Mouse (Mus musculus) intestine, embryonic 15.5 days (tissue): ENCODE measurements around the gene Acot5. TPM values are rescaled to one million over a fixed set of nuclear protein-coding genes. Genes with fewer than 3 reads are reported as not detected.
"Not testable (repeated sequence)": the region's sequence is repeated elsewhere in the genome, so short reads cannot be mapped to it uniquely, and the experiment has no call there.

Experiments
- ATAC-seq: fragments of 200-750 bp; cut with Nextera tagmentation; 2 replicates; pipeline ENCODE4 v1.8.0; 2017; ENCODE audit warnings: moderate TSS enrichment, moderate library complexity
- H3K27ac ChIP-seq: fragments of 300-500 bp; sonication (generic); 2 replicates; pipeline ENCODE4 v1.5.1; 2015; ENCODE audit warnings: mild to moderate bottlenecking, inconsistent platforms
- H3K27me3 ChIP-seq: fragments of 300-500 bp; sonication (generic); replicated peaks from 2 replicates; pipeline ENCODE4 v1.6.1; 2015; ENCODE audit warnings: inconsistent platforms
- H3K36me3 ChIP-seq: fragments of 300-500 bp; sonication (generic); 2 replicates; pipeline ENCODE4 v1.6.1; 2015; ENCODE audit warnings: inconsistent platforms
- H3K4me1 ChIP-seq: fragments of 300-500 bp; sonication (generic); replicated peaks from 2 replicates; pipeline ENCODE4 v1.6.1; 2015; ENCODE audit warnings: inconsistent platforms
- H3K4me2 ChIP-seq: fragments of 300-500 bp; sonication (generic); replicated peaks from 2 replicates; pipeline ENCODE4 v1.6.1; 2015; ENCODE audit warnings: mild to moderate bottlenecking, inconsistent platforms
- H3K4me3 ChIP-seq: fragments of 300-500 bp; sonication (generic); replicated peaks from 2 replicates; pipeline ENCODE4 v1.5.1; 2015; ENCODE audit warnings: inconsistent platforms
- H3K9ac ChIP-seq: fragments of 300-500 bp; sonication (generic); 2 replicates; pipeline ENCODE4 v1.6.1; 2015; ENCODE audit warnings: inconsistent platforms
- H3K9me3 ChIP-seq: fragments of 300-500 bp; sonication (generic); 2 replicates; pipeline ENCODE4 v1.6.1; 2016; ENCODE audit warnings: inconsistent platforms
- WGBS: fragments of 180-500 bp; shearing (Covaris S2); methylation state at CpG from one replicate; pipeline ENCODE4 v1.1.7; 2015; 5-methylcytosine and 5-hydroxymethylcytosine counted together
- polyA plus RNA-seq: library from polyadenylated mRNA; unstranded; fragments of >200 nt; fragmentation: Nextera tagmentation; extraction: Ambion mirVana; gene quantifications from 2 replicates; pipeline ENCODE4 v1.2.1, GENCODE M21; 2015

Gene Acot5
- 0.18 TPM in 1 of 2 replicates, not detected in the other for polyA plus RNA-seq

- Histone ChIP-seq H3K9me3 (no peaks in the 10 kb centered on the region), H3K36me3 (no peaks in the 10 kb centered on the region), H3K9ac (no peak within 1 kb of the TSS), H3K27me3 (peaks cover 13% of the 10 kb centered on the region), H3K4me2 (peak within 1 kb of the TSS; percentile 79), H3K27ac (no peak within 1 kb of the TSS), H3K4me1 (no peaks in the 10 kb centered on the region), H3K4me3 (peak within 1 kb of the TSS; percentile 41)
- WGBS, result 47% methylated on average over 9 of the region's 9 CpGs
- ATAC-seq, result 0 out of 2 replicates have a peak, but pooled peaks have one; percentile 43
These were observed at the start of gene Acot5 for GRCm38 (mm10) chr12:84068986-84069385. Gene Acot5, plus strand, starts transcription at chr12:84069325.

GRCm38 (mm10) chr12:84020528-84020927 is 48.6 kb upstream of the Acot5 start:
- not testable (repeated sequence) for H3K4me3 ChIP-seq, H3K27ac ChIP-seq, H3K4me2 ChIP-seq, H3K36me3 ChIP-seq, H3K9ac ChIP-seq, H3K27me3 ChIP-seq, H3K9me3 ChIP-seq, H3K4me1 ChIP-seq
- ATAC-seq, result peak; percentile 91
- 24% methylated on average over 7 of the region's 7 CpGs for WGBS

- not testable (repeated sequence) for H3K4me3 ChIP-seq, H3K27me3 ChIP-seq, H3K36me3 ChIP-seq, H3K4me2 ChIP-seq, ATAC-seq, H3K4me1 ChIP-seq, H3K27ac ChIP-seq, H3K9ac ChIP-seq, H3K9me3 ChIP-seq
- 90% methylated on average over 4 of the region's 4 CpGs for WGBS
These were observed 46.9 kb upstream of the Acot5 start for GRCm38 (mm10) chr12:84022266-84022665.

- no peak overlapping the region for H3K4me3 ChIP-seq
- ATAC-seq, result peak; percentile 70
These were observed 45.9 kb upstream of the Acot5 start for GRCm38 (mm10) chr12:84023052-84023745.

GRCm38 (mm10) chr12:84025888-84026287 is 43.2 kb upstream of the Acot5 start:
- no peaks in the 10 kb centered on the region for H3K36me3 ChIP-seq
- H3K27me3 ChIP-seq, result no peaks in the 10 kb centered on the region
- H3K4me1 ChIP-seq, result no peaks in the 10 kb centered on the region
- H3K4me2 ChIP-seq, result no peak overlapping the region
- no peak for ATAC-seq
- no peaks in the 10 kb centered on the region for H3K9me3 ChIP-seq
- no peak overlapping the region for H3K4me3 ChIP-seq
- no peak overlapping the region for H3K27ac ChIP-seq
- 87% methylated on average over 7 of the region's 7 CpGs for WGBS
- H3K9ac ChIP-seq, result no peak overlapping the region

More at GRCm38 (mm10) chr12:84023052-84023745, 45.9 kb upstream of the Acot5 start:
- Histone ChIP-seq H3K9ac (no peak overlapping the region), H3K9me3 (no peaks in the 10 kb centered on the region), H3K27me3 (no peaks in the 10 kb centered on the region), H3K36me3 (no peaks in the 10 kb centered on the region), H3K4me1 (no peaks in the 10 kb centered on the region), H3K27ac (0 out of 2 replicates have a peak overlapping the region, but pooled peaks have one; percentile 3), H3K4me2 (no peak overlapping the region)
- 66% methylated on average over 9 of the region's 9 CpGs for WGBS

- H3K4me1 ChIP-seq, H3K4me2 ChIP-seq, H3K27ac ChIP-seq, H3K27me3 ChIP-seq, H3K9ac ChIP-seq, ATAC-seq, H3K9me3 ChIP-seq, H3K4me3 ChIP-seq, H3K36me3 ChIP-seq: not testable (repeated sequence)
- 72% methylated on average over 3 of the region's 3 CpGs for WGBS
These were observed 40.8 kb upstream of the Acot5 start for GRCm38 (mm10) chr12:84028328-84028727.

- H3K4me3 ChIP-seq, H3K9ac ChIP-seq, H3K9me3 ChIP-seq, H3K36me3 ChIP-seq, H3K4me2 ChIP-seq, H3K27ac ChIP-seq, H3K4me1 ChIP-seq, ATAC-seq, H3K27me3 ChIP-seq: not testable (repeated sequence)
- 97% methylated on average over 1 of the region's 1 CpGs for whole genome bisulfite sequencing
These were observed 40.1 kb upstream of the Acot5 start for GRCm38 (mm10) chr12:84029043-84029442.

GRCm38 (mm10) chr12:84030659-84031332 is 38.3 kb upstream of the Acot5 start:
- 63% methylated on average over 4 of the region's 4 CpGs for WGBS
- Histone ChIP-seq H3K4me2 (no peak overlapping the region), H3K4me3 (no peak overlapping the region), H3K36me3 (no peaks in the 10 kb centered on the region), H3K9ac (no peak overlapping the region), H3K27me3 (no peaks in the 10 kb centered on the region), H3K4me1 (no peaks in the 10 kb centered on the region), H3K9me3 (no peaks in the 10 kb centered on the region), H3K27ac (no peak overlapping the region)
- ATAC-seq, result peak; percentile 87

GRCm38 (mm10) chr12:84032854-84033253 is 36.3 kb upstream of the Acot5 start:
- ATAC-seq, result no peak
- H3K4me2 ChIP-seq, result no peak overlapping the region
- 83% methylated on average over 4 of the region's 4 CpGs for WGBS
- H3K36me3 ChIP-seq, result no peaks in the 10 kb centered on the region
- no peak overlapping the region for H3K9ac ChIP-seq
- no peaks in the 10 kb centered on the region for H3K27me3 ChIP-seq
- H3K4me1 ChIP-seq, result peaks cover 4% of the 10 kb centered on the region; the same call in 1 of the 2 replicates
- H3K27ac ChIP-seq, result no peak overlapping the region
- no peak overlapping the region for H3K4me3 ChIP-seq
- no peaks in the 10 kb centered on the region for H3K9me3 ChIP-seq

- H3K9me3 ChIP-seq, H3K4me2 ChIP-seq, H3K27me3 ChIP-seq, H3K4me1 ChIP-seq, H3K36me3 ChIP-seq, H3K9ac ChIP-seq, H3K27ac ChIP-seq, ATAC-seq, H3K4me3 ChIP-seq: not testable (repeated sequence)
- WGBS, result 74% methylated on average over 2 of the region's 2 CpGs
These were observed 35.8 kb upstream of the Acot5 start for GRCm38 (mm10) chr12:84033302-84033701.

- no peak overlapping the region for H3K27ac ChIP-seq
- no peaks in the 10 kb centered on the region for H3K27me3 ChIP-seq
- no peak overlapping the region for H3K4me2 ChIP-seq
- 22% methylated on average over 4 of the region's 4 CpGs for WGBS
- no peak overlapping the region for H3K4me3 ChIP-seq
- H3K9ac ChIP-seq, result no peak overlapping the region
- H3K4me1 ChIP-seq, result peaks cover 4% of the 10 kb centered on the region; the same call in 1 of the 2 replicates
- ATAC-seq, result no peak
- no peaks in the 10 kb centered on the region for H3K9me3 ChIP-seq
- H3K36me3 ChIP-seq, result no peaks in the 10 kb centered on the region
These were observed 35.0 kb upstream of the Acot5 start for GRCm38 (mm10) chr12:84034108-84034507.

- H3K4me1 ChIP-seq, H3K36me3 ChIP-seq, H3K9me3 ChIP-seq, H3K27me3 ChIP-seq: not testable (repeated sequence)
- Histone ChIP-seq H3K4me3 (peak within 1 kb of the TSS; percentile 48), H3K27ac (peak within 1 kb of the TSS; percentile 7), H3K4me2 (peak within 1 kb of the TSS; percentile 70), H3K9ac (peak within 1 kb of the TSS; percentile 48)
- WGBS, result 5% methylated on average over 32 of the region's 32 CpGs
- ATAC-seq, result peak; percentile 77
These were observed 30.9 kb upstream of the Acot5 start, which contains the start of gene Acot4 for GRCm38 (mm10) chr12:84038241-84038640. Gene Acot4, plus strand, starts transcription at chr12:84038379.
